Mouse (Mus musculus): ENCODE measurements at regions not wholly inside any gene's neighbourhood (a gene's known extent, or its start where the extent isn't known, plus 50 kb on each side); places are given as distances from the start of the nearest gene placed in this dataset.

DNA sequence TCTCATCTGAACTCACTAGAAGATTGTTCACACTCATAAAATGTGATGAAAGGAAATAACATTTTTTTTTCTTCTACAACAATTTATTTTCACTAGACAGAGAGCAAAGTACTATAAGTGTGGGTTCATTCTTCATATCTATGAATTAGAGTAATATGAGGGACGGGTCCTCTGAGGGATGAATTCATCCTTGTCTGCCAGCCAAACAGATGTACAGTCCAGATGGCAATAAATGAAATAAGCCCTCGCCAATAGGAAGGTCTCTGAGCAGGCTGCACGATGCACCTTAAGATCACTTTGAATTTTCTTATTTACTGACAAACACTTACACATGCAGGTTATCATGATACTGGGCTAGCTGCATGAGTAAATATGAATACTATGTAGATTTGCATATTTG, 886.2 kb upstream of the Cdh10 start:
- TF ChIP-seq CTCF (IDR thresholded peaks at IDR 0.05; ENCODE audit: low read depth, low read length) (no peak), POLR2AphosphoS5 (IDR thresholded peaks at IDR 0.05; ENCODE audit: insufficient replicate concordance, low read depth, low read length) (no peak), TAL1 (conservative IDR thresholded peaks at IDR 0.05; ENCODE audit: low read depth, low read length) (no peak), GATA1 (IDR thresholded peaks at IDR 0.05; ENCODE audit: borderline replicate concordance, low read length) (no peak)
